Mouse (Mus musculus): ENCODE results near the gene Pde4dip. TPM values are rescaled to one million over a fixed set of nuclear protein-coding genes. Genes with fewer than 3 reads are reported as not detected.

Pde4dip gene
- 1,000 to 10,000 TPM; 1,706 to 1,771 TPM for total RNA-seq (2021)
- long read RNA-seq, experiment 1, full-length matches to known transcripts = 1 of 334 reads
- long read RNA-seq, experiment 1, partial matches to known transcripts = 229 of 334 reads
- long read RNA-seq, experiment 1, other reads (novel, unspliced or antisense) = 104 of 334 reads
- long read RNA-seq, experiment 2, full-length matches to known transcripts = 3 of 331 reads
- long read RNA-seq, experiment 2, partial matches to known transcripts = 188 of 331 reads
- long read RNA-seq, experiment 2, other reads (novel, unspliced or antisense) = 140 of 331 reads

GRCm38 (mm10) chr3:97888168-97888901 is at the start of gene Pde4dip:
Gene Pde4dip, minus strand, starts transcription at chr3:97888707.
- peak; percentile 33 to 40 for DNase-seq
- intact Hi-C loops (cut with DNase I) = no loop called here

GRCm38 (mm10) chr3:97937945-97938266 is 49.4 kb upstream of the Pde4dip start:
- intact Hi-C loops (cut with DNase I) = no loop called here
- no peak for DNase-seq

- intact Hi-C loops (cut with DNase I) = no loop called here
- no peak for DNase-seq
These were observed 48.8 kb upstream of the Pde4dip start for GRCm38 (mm10) chr3:97937068-97937944.

GRCm38 (mm10) chr3:97934331-97935300 is 46.1 kb upstream of the Pde4dip start:
- intact Hi-C loops (cut with DNase I) = loop anchor here (5.0 kb wide), 1 partner anchor 78 kb away; the partner anchor contains the start of gene Notch2
- DNase-seq = no peak

- no peak for DNase-seq
- intact Hi-C loops (cut with DNase I) = loop anchor here (5.0 kb wide), 1 partner anchor 78 kb away; the partner anchor contains the start of gene Notch2
These were observed 45.3 kb upstream of the Pde4dip start for GRCm38 (mm10) chr3:97933811-97934210.

- intact Hi-C loops (cut with DNase I) = loop anchor here (5.0 kb wide), 1 partner anchor 79 kb away; the partner anchor contains the start of gene Notch2
- no peak for DNase-seq
These were observed 44.7 kb upstream of the Pde4dip start for GRCm38 (mm10) chr3:97933251-97933650.

- no peak for DNase-seq
- intact Hi-C loops (cut with DNase I) = loop anchor here (5.0 kb wide), 1 partner anchor 80 kb away; the partner anchor contains the start of gene Notch2
These were observed 44.3 kb upstream of the Pde4dip start for GRCm38 (mm10) chr3:97932771-97933170.

- DNase-seq = no peak
- intact Hi-C loops (cut with DNase I) = loop anchor here (5.0 kb wide), 1 partner anchor 80 kb away; the partner anchor contains the start of gene Notch2
These were observed 43.6 kb upstream of the Pde4dip start for GRCm38 (mm10) chr3:97932131-97932530.

GRCm38 (mm10) chr3:97931310-97931885 is 42.9 kb upstream of the Pde4dip start:
- no peak for DNase-seq

GRCm38 (mm10) chr3:97930787-97931158 is 42.3 kb upstream of the Pde4dip start:
- intact Hi-C loops (cut with DNase I) = loop anchor here (5.0 kb wide), 1 partner anchor 82 kb away; the partner anchor contains the start of gene Notch2

More at GRCm38 (mm10) chr3:97931310-97931885, 42.9 kb upstream of the Pde4dip start:
- intact Hi-C loops (cut with DNase I) = loop anchor here (5.0 kb wide), 1 partner anchor 81 kb away; the partner anchor contains the start of gene Notch2

GRCm38 (mm10) chr3:97930141-97930786 is 41.8 kb upstream of the Pde4dip start:
- DNase-seq = no peak
- intact Hi-C loops (cut with DNase I) = loop anchor here (5.0 kb wide), 1 partner anchor 82 kb away; the partner anchor contains the start of gene Notch2

More at GRCm38 (mm10) chr3:97930787-97931158, 42.3 kb upstream of the Pde4dip start:
- no peak for DNase-seq

- peak; percentile 78 to 88 for DNase-seq
- intact Hi-C loops (cut with DNase I) = loop anchor here (1.0 to 5.0 kb wide), 5 partner anchors 112 to 383 kb away; no protein-coding TSS in a partner anchor
These were observed 40.7 kb upstream of the Pde4dip start for GRCm38 (mm10) chr3:97928968-97929858.

- intact Hi-C loops (cut with DNase I) = loop anchor here (5.0 kb wide), 3 partner anchors 185 to 385 kb away; no protein-coding TSS in a partner anchor
- no peak for DNase-seq
These were observed 38.8 kb upstream of the Pde4dip start for GRCm38 (mm10) chr3:97927322-97927721.

GRCm38 (mm10) chr3:97925246-97925645 is 36.7 kb upstream of the Pde4dip start:
- intact Hi-C loops (cut with DNase I) = loop anchor here (5.0 kb wide), 3 partner anchors 187 to 387 kb away; no protein-coding TSS in a partner anchor
- no peak for DNase-seq

- intact Hi-C loops (cut with DNase I) = no loop called here
- no peak for DNase-seq
These were observed 30.5 kb upstream of the Pde4dip start for GRCm38 (mm10) chr3:97918885-97919550.

GRCm38 (mm10) chr3:97915081-97915480 is 26.6 kb upstream of the Pde4dip start:
- intact Hi-C loops (cut with DNase I) = no loop called here
- DNase-seq = no peak
